Mouse (Mus musculus) C2C12 (cell line): ENCODE measurements around the gene Slc30a7. TPM values are rescaled to one million over a fixed set of nuclear protein-coding genes. Genes with fewer than 3 reads are reported as not detected.

Experiments
- H3K27me3 ChIP-seq: one replicate; pipeline ENCODE4 v1.6.1; 2011; ENCODE audit not compliant: control insufficient read depth, insufficient read depth, insufficient read length
- H3K36me3 ChIP-seq: one replicate; pipeline ENCODE4 v1.6.1; 2011; ENCODE audit not compliant: control insufficient read depth, insufficient read depth
- H3K4me3 ChIP-seq: one replicate; pipeline ENCODE4 v1.5.1; 2011; ENCODE audit warnings: mild to moderate bottlenecking, control low read depth; ENCODE audit not compliant: poor library complexity, insufficient read depth, severe bottlenecking
- H3K79me2 ChIP-seq: one replicate; pipeline ENCODE4 v1.6.1; 2011; ENCODE audit not compliant: control insufficient read depth, insufficient read depth
- H3K79me3 ChIP-seq: one replicate; pipeline ENCODE4 v1.6.1; 2011; ENCODE audit warnings: low read depth, control low read depth
- H3ac ChIP-seq: one replicate; pipeline ENCODE3; 2011; ENCODE audit warnings: low read depth; ENCODE audit not compliant: control insufficient read depth, insufficient read length
- CEBPB ChIP-seq: IDR thresholded peaks from one replicate; pipeline ENCODE4 v1.6.1; 2011; ENCODE audit warnings: low read depth, mild to moderate bottlenecking, control low read depth, moderate library complexity
- CTCF ChIP-seq: IDR thresholded peaks from one replicate; pipeline ENCODE4 v1.5.1; 2011; ENCODE audit not compliant: control insufficient read depth, insufficient read depth, insufficient read length
- FOSL1 ChIP-seq: IDR thresholded peaks from one replicate; pipeline ENCODE4 v1.8.0; 2011; ENCODE audit warnings: mild to moderate bottlenecking, low read length; ENCODE audit not compliant: poor library complexity, insufficient read depth, severe bottlenecking
- MAX ChIP-seq: IDR thresholded peaks from one replicate; pipeline ENCODE4 v1.6.1; 2011; ENCODE audit warnings: mild to moderate bottlenecking, control low read depth
- MYOD1 ChIP-seq: IDR thresholded peaks from one replicate; pipeline ENCODE4 v1.6.1; 2011; ENCODE audit warnings: low read depth; ENCODE audit not compliant: control insufficient read depth, insufficient read length
- MYOG ChIP-seq: IDR thresholded peaks from one replicate; pipeline ENCODE4 v1.6.1; 2011; ENCODE audit not compliant: control insufficient read depth, insufficient read length; ENCODE audit errors: extremely low read depth
- USF1 ChIP-seq: IDR thresholded peaks from one replicate; pipeline ENCODE4 v1.6.1; 2011; ENCODE audit warnings: low read depth, mild to moderate bottlenecking, control low read depth, moderate library complexity
- microRNA-seq: library from miRNA; unstranded; fragments of <30 nt; microRNA quantifications from one replicate; pipeline ENCODE4, GENCODE M21; 2019; ENCODE audit warnings: borderline microRNAs expressed
- polyA plus RNA-seq: library from polyadenylated mRNA; unstranded; fragments of >200 nt; fragmentation: generic; extraction: Trizol; gene quantifications from one replicate; pipeline ENCODE4 v1.2.1, GENCODE M21; 2012; ENCODE audit warnings: missing spikeins

Slc30a7 gene
- polyA plus RNA-seq, 1 experiment = 7.9 TPM

DNA sequence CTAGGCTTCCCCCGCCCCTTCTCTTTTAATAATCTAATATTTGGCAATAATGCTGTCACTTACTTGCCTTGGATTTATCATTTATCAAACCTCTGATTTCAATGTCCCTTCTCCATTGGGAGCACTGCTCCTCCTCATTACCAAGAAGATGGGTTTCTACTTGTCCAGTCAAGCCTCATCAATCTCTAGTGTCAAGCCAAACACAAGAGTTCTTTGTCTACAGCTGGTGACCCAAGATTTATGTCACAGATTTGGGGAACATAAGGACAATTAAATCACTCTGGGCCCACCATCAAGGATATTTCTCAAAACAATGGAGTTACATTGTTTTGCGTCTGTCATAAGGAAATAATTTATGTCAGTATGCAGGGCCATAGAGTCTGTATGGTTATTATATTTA is 114.0 kb downstream of the Slc30a7 start:
- H3K4me3 ChIP-seq = no peak overlapping the region
- H3K36me3 ChIP-seq = peaks cover 56% of the 10 kb centered on the region
- peaks cover 21% of the 10 kb centered on the region for H3K79me3 ChIP-seq
- TF ChIP-seq FOSL1 = no peak
- H3K27me3 ChIP-seq = no peaks in the 10 kb centered on the region
- no peak overlapping the region for H3ac ChIP-seq
- peaks cover 37% of the 10 kb centered on the region for H3K79me2 ChIP-seq

DNA sequence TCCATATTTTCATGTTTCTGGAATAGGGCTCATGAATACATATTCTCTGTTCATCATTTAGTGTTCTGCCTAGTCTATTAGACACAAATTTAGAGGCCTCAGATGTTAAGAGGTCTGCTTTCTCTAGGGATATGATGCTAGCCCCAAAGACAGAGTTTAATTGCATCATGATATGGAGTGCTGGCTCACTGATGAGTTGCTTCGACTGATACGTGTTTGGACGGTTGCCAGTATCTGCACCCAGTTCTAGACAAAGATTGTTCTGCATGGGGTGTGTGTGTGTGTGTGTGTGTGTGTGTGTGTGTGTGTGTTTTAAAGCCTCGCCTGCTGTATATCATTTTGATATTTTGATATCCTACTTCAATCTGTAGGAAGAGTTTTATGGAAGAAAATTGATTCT is 114.9 kb downstream of the Slc30a7 start:
- Histone ChIP-seq H3K79me3 (peaks cover 21% of the 10 kb centered on the region), H3K27me3 (no peaks in the 10 kb centered on the region), H3K4me3 (no peak overlapping the region), H3ac (no peak overlapping the region), H3K36me3 (peaks cover 56% of the 10 kb centered on the region), H3K79me2 (peaks cover 38% of the 10 kb centered on the region)
- TF ChIP-seq CTCF (no peak), USF1 (no peak), FOSL1 (no peak), MYOD1 (no peak), MAX (no peak), MYOG (no peak), CEBPB (no peak)

Small RNAs within 50 kb of the gene (microRNA-seq; reads per million reads assigned to microRNA genes)
- not detected for gene Mir669n

Other genes with a start within 250 kb of the Slc30a7 start
- 14.1 TPM for gene Dph5, start 119.6 kb downstream of the Slc30a7 start, polyA plus RNA-seq
- gene Extl2, start 56 bp upstream of the Slc30a7 start, polyA plus RNA-seq = 8.4 TPM
- 11.5 TPM for gene Vcam1, start 122.3 kb upstream of the Slc30a7 start, polyA plus RNA-seq
- gene Gpr88, start 246.1 kb upstream of the Slc30a7 start, polyA plus RNA-seq = not detected